Mouse (Mus musculus): ENCODE measurements around the gene Mlf1. TPM values are rescaled to one million over a fixed set of nuclear protein-coding genes. Genes with fewer than 3 reads are reported as not detected.

Mlf1 gene
- polyA plus RNA-seq, 1 experiment from 2014 or later = 20.6 TPM

DNA sequence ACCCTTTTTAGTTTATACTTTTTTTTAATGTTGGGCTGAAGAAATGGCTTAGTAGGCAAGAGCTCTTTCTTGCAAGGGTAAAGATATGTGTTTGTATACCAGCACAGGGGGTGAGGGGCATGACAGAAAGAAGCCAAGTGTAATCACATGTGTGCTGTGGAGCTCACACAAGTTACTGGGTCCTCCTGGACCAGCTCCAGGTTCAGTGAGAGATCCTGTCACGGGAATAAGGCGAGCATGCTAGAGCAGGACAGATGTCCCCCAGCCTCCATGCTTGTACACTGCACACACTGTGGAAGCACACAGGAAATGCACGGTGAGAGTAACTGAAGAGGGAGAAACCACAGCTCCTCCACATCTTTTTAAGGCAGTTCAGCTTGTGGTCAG lies 21.1 kb upstream of the Mlf1 start:
- ATAC-seq (ENCODE audit: insufficient read depth, low FRiP score, low TSS enrichment) = 0 out of 2 replicates have a peak, but pooled peaks have one; percentile 28
- Histone ChIP-seq H3K27ac (ENCODE audit: low read depth, low read length) (no peak overlapping the region), H3K4me3 (ENCODE audit: low read depth, low read length) (no peak overlapping the region), H3K4me2 (ENCODE audit: low read depth) (no peak overlapping the region), H3K9me3 (ENCODE audit: control insufficient read depth, low read length) (no peaks in the 10 kb centered on the region), H3K4me1 (ENCODE audit: control insufficient read depth, insufficient read depth, low read length) (no peaks in the 10 kb centered on the region), H3K9ac (ENCODE audit: low read length) (no peak overlapping the region), H3K36me3 (ENCODE audit: control insufficient read depth, insufficient read depth, low read length) (no peaks in the 10 kb centered on the region), H3K27me3 (ENCODE audit: control insufficient read depth, insufficient read depth, low read length) (no peaks in the 10 kb centered on the region)
- 84% methylated on average over 3 of the region's 3 CpGs for WGBS
- DNase-seq (ENCODE audit: low spot score) = no peak

DNA sequence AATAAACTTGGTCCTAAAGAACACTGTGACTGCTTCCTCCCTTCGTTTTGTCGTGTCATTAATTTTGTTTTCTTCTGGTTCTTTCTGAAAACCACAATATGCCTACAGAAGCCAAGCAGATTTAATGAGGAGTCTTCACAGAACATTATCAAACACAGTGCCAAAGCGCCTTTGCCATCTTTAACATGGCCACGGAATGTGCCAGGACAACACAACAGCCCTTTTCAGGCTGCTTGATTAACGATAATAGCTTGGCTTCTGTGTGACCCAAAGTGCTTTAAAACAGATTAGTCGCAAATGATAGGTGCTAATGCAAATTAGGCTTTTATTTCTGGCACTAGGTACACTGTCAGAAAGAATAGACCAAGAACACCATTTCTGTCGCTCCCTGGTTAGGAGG lies 15.5 kb upstream of the Mlf1 start:
- Histone ChIP-seq H3K4me3 (ENCODE audit: low read depth, low read length) (no peak overlapping the region), H3K4me2 (ENCODE audit: low read depth) (no peak overlapping the region), H3K9me3 (ENCODE audit: control insufficient read depth, low read length) (no peaks in the 10 kb centered on the region), H3K36me3 (ENCODE audit: control insufficient read depth, insufficient read depth, low read length) (no peaks in the 10 kb centered on the region), H3K27me3 (ENCODE audit: control insufficient read depth, insufficient read depth, low read length) (no peaks in the 10 kb centered on the region), H3K27ac (ENCODE audit: low read depth, low read length) (no peak overlapping the region), H3K9ac (ENCODE audit: low read length) (no peak overlapping the region), H3K4me1 (ENCODE audit: control insufficient read depth, insufficient read depth, low read length) (no peaks in the 10 kb centered on the region; the same call in 1 of the 2 replicates)
- DNase-seq (ENCODE audit: low spot score) (no peak), ATAC-seq (ENCODE audit: insufficient read depth, low FRiP score, low TSS enrichment) (no peak)
- 57% methylated on average over 7 of the region's 7 CpGs for WGBS

DNA sequence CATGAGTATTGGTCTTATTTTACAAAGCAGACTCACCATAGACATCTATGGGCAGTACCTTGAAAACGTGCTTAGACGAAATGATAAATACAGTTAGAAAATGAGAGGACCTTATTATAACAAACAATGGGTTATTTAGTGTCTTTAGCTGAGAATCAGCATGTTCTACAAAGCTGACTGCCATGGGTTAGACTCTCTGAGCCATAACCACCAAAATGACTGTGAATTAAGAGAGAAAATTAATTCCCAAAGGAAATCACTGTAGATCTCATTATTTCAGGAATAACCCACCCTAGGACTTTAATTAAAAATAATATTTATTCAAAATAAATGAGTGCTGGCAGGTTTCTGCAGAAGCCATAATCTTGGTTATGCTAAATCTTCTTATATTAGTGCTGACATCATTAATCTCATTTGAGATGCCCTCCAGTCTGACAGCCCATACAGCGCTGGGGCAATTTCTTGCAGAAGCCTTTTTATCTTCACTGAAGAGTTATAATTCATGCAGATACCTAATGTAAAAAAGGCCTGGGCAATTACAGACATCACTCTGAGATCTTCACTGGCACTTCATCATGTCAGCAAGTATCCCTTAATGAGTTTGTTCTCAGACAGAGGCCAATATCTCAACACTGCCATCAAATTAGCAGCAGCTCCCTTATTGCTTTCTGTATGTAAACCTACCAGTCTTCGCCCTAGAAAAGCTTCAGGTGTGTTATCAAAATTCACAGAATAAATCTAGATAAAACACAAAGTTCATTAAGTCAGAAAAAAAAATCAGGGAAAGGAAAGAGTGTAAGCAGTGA lies 7.6 kb upstream of the Mlf1 start:
- Histone ChIP-seq H3K27ac (ENCODE audit: low read depth, low read length) (no peak overlapping the region), H3K4me2 (ENCODE audit: low read depth) (no peak overlapping the region), H3K9me3 (ENCODE audit: control insufficient read depth, low read length) (no peaks in the 10 kb centered on the region), H3K36me3 (ENCODE audit: control insufficient read depth, insufficient read depth, low read length) (no peaks in the 10 kb centered on the region), H3K27me3 (ENCODE audit: control insufficient read depth, insufficient read depth, low read length) (no peaks in the 10 kb centered on the region), H3K9ac (ENCODE audit: low read length) (no peak overlapping the region), H3K4me3 (ENCODE audit: low read depth, low read length) (no peak overlapping the region), H3K4me1 (ENCODE audit: control insufficient read depth, insufficient read depth, low read length) (no peaks in the 10 kb centered on the region)
- ATAC-seq (ENCODE audit: insufficient read depth, low FRiP score, low TSS enrichment) (no peak), DNase-seq (ENCODE audit: low spot score) (no peak)
- WGBS = 75% methylated on average over 4 of the region's 4 CpGs

DNA sequence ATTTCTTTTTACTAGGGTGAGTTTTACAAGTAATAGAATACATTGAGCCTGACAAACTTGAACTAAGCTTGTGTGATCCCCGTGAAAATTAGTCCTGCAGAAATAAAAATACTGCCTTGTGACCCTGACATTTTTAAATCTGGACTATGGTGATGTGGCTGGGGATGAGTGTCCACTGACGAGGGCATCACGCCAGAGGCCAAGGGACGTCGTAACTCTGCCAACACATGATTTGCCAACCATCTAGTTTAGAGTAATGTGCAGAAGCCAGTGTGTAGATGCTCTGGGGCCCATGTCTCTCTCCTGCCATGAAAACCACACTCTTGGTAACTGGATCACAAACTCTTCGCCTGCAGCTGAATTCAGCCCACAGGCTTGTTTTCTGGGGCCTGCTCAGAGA lies 6.4 kb upstream of the Mlf1 start:
- ATAC-seq (ENCODE audit: insufficient read depth, low FRiP score, low TSS enrichment) = no peak

DNA sequence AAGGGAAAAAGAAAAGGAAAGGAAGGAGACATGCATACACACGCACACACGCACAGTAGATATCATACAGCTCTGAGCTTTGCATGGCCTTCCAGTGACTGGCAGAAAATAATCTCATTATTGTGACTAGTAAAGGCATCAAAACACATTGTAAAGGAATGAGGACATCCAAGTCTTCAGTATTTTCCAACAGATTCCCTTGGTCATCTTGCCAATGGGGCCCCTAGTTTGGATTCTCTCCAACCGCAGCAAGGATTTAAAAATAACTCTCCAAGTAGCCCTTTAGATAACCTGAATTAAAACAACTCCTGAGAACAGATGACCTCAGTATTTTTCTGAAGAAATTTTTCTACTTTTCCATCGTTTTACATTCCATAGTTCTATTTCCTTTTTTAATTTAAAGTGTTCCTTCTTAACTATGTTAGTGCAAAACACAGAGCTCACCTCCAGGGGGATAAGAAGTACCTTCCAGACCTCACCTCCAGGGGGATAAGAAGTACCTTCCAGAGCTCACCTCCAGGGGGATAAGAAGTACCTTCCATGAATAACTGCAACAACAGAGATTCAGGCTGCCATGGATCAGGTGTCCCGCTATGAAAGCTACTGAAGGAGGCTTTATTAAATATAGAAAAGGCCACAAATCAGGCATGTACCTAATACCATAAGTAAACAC lies 4.4 kb upstream of the Mlf1 start:
- H3K4me2 ChIP-seq (ENCODE audit: low read depth) = no peak overlapping the region
- no peak overlapping the region for H3K27ac ChIP-seq (ENCODE audit: low read depth, low read length)
- H3K36me3 ChIP-seq (ENCODE audit: control insufficient read depth, insufficient read depth, low read length) = no peaks in the 10 kb centered on the region
- ATAC-seq (ENCODE audit: insufficient read depth, low FRiP score, low TSS enrichment) = no peak
- 81% methylated on average over 5 of the region's 5 CpGs for WGBS
- no peak overlapping the region for H3K9ac ChIP-seq (ENCODE audit: low read length)
- H3K27me3 ChIP-seq (ENCODE audit: control insufficient read depth, insufficient read depth, low read length) = no peaks in the 10 kb centered on the region; the same call in 1 of the 2 replicates
- H3K4me3 ChIP-seq (ENCODE audit: low read depth, low read length) = no peak overlapping the region
- no peaks in the 10 kb centered on the region for H3K4me1 ChIP-seq (ENCODE audit: control insufficient read depth, insufficient read depth, low read length)
- no peaks in the 10 kb centered on the region for H3K9me3 ChIP-seq (ENCODE audit: control insufficient read depth, low read length)
- DNase-seq (ENCODE audit: low spot score) = no peak

More for the DNA sequence above, 6.4 kb upstream of the Mlf1 start:
- no peak overlapping the region for H3K4me3 ChIP-seq (ENCODE audit: low read depth, low read length)
- no peaks in the 10 kb centered on the region for H3K4me1 ChIP-seq (ENCODE audit: control insufficient read depth, insufficient read depth, low read length)
- no peaks in the 10 kb centered on the region; the same call in 1 of the 2 replicates for H3K27me3 ChIP-seq (ENCODE audit: control insufficient read depth, insufficient read depth, low read length)
- no peaks in the 10 kb centered on the region for H3K9me3 ChIP-seq (ENCODE audit: control insufficient read depth, low read length)
- H3K36me3 ChIP-seq (ENCODE audit: control insufficient read depth, insufficient read depth, low read length) = no peaks in the 10 kb centered on the region
- DNase-seq (ENCODE audit: low spot score) = no peak
- 84% methylated on average over 6 of the region's 6 CpGs for WGBS
- no peak overlapping the region for H3K9ac ChIP-seq (ENCODE audit: low read length)
- H3K27ac ChIP-seq (ENCODE audit: low read depth, low read length) = no peak overlapping the region
- H3K4me2 ChIP-seq (ENCODE audit: low read depth) = no peak overlapping the region

DNA sequence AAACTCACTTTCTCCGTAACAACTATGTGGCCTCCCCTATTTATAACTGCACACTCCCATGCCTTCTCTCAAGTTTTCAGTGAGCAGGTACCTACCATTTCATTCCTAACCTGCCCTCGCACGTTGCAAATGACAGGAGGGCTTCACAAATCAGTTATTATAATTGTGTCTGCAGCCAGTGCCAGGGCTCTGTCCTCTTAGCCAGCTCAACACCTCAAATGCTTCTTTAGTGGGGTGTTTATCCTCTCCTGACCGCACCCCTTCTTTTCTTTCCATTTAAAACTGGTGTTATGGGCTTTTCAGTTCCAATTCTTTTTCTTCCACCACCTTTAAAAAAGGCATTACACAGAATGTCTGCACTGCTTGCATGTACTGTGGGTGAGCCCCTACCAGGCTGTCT lies 1.7 kb upstream of the Mlf1 start:
- ATAC-seq (ENCODE audit: insufficient read depth, low FRiP score, low TSS enrichment) = no peak
- H3K4me2 ChIP-seq (ENCODE audit: low read depth) = no peak overlapping the region
- H3K4me3 ChIP-seq (ENCODE audit: low read depth, low read length) = no peak overlapping the region
- H3K9me3 ChIP-seq (ENCODE audit: control insufficient read depth, low read length) = no peaks in the 10 kb centered on the region
- H3K27ac ChIP-seq (ENCODE audit: low read depth, low read length) = no peak overlapping the region
- H3K9ac ChIP-seq (ENCODE audit: low read length) = no peak overlapping the region
- no peaks in the 10 kb centered on the region for H3K4me1 ChIP-seq (ENCODE audit: control insufficient read depth, insufficient read depth, low read length)
- H3K36me3 ChIP-seq (ENCODE audit: control insufficient read depth, insufficient read depth, low read length) = no peaks in the 10 kb centered on the region
- WGBS = 72% methylated on average over 4 of the region's 4 CpGs
- DNase-seq (ENCODE audit: low spot score) = no peak
- no peaks in the 10 kb centered on the region; the same call in 1 of the 2 replicates for H3K27me3 ChIP-seq (ENCODE audit: control insufficient read depth, insufficient read depth, low read length)

DNA sequence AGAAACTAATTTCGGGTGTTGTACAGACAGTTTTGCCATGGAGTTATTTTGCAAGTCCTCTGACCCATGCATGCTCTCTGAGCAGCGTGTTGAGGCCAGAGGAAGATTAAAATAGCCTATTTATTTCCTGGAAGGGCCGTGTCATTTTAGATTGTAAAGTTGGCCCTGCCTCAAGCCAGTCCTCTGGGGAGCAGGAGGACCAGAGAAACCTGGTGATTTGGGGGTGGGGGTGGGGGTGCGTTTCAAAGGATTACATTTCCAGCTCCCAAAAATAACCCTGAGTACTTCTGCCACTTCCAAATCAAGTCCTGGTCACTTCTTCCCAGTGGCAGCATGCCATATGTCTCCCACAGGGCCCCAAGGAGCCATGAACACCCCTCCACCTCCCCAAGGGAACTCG lies 1.1 kb upstream of the Mlf1 start:
- ATAC-seq (ENCODE audit: insufficient read depth, low FRiP score, low TSS enrichment) (no peak), DNase-seq (ENCODE audit: low spot score) (no peak)
- Histone ChIP-seq H3K36me3 (ENCODE audit: control insufficient read depth, insufficient read depth, low read length) (no peaks in the 10 kb centered on the region), H3K4me1 (ENCODE audit: control insufficient read depth, insufficient read depth, low read length) (no peaks in the 10 kb centered on the region), H3K27ac (ENCODE audit: low read depth, low read length) (no peak overlapping the region), H3K4me2 (ENCODE audit: low read depth) (no peak overlapping the region), H3K4me3 (ENCODE audit: low read depth, low read length) (no peak overlapping the region), H3K9me3 (ENCODE audit: control insufficient read depth, low read length) (no peaks in the 10 kb centered on the region), H3K9ac (ENCODE audit: low read length) (no peak overlapping the region), H3K27me3 (ENCODE audit: control insufficient read depth, insufficient read depth, low read length) (no peaks in the 10 kb centered on the region; the same call in 1 of the 2 replicates)
- WGBS = 60% methylated on average over 5 of the region's 5 CpGs

DNA sequence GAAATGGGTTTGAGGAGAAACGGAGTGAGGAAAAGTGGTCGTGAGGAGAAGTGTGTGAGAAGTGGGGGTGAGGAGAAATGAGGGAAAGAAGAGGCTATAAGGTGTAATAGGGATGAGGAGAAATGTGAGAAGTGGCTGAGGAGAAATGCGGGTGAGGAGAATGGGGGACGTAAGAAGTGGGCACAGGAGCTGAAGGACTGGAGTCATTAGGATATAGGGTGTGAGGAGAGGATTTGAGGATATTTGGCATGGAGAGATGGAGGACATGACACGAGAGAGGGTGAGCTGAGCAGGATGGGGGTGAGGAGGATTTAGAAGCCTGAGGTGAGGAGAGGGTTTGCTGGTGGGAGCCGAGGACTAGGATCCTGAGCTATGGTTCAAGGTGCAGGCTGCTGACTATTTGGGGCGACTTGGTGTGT lies 472 bp downstream of the Mlf1 start:
- H3K9ac ChIP-seq (ENCODE audit: low read length) = peak overlapping the region; percentile 33; the same call in 1 of the 2 replicates
- DNase-seq (ENCODE audit: low spot score) = no peak
- 36% methylated on average over 7 of the region's 7 CpGs for WGBS

More for the DNA sequence above, 472 bp downstream of the Mlf1 start:
- Histone ChIP-seq H3K27ac (ENCODE audit: low read depth, low read length) (no peak overlapping the region), H3K27me3 (ENCODE audit: control insufficient read depth, insufficient read depth, low read length) (no peaks in the 10 kb centered on the region; the same call in 1 of the 2 replicates), H3K36me3 (ENCODE audit: control insufficient read depth, insufficient read depth, low read length) (no peaks in the 10 kb centered on the region), H3K4me2 (ENCODE audit: low read depth) (peak overlapping the region; percentile 76), H3K9me3 (ENCODE audit: control insufficient read depth, low read length) (no peaks in the 10 kb centered on the region), H3K4me3 (ENCODE audit: low read depth, low read length) (peak overlapping the region; percentile 36), H3K4me1 (ENCODE audit: control insufficient read depth, insufficient read depth, low read length) (no peaks in the 10 kb centered on the region)
- ATAC-seq (ENCODE audit: insufficient read depth, low FRiP score, low TSS enrichment) = peak; percentile 32
